Mouse (Mus musculus) embryonic facial prominence, embryonic 10.5 days (tissue): ENCODE results near the gene Hspb2. TPM values are rescaled to one million over a fixed set of nuclear protein-coding genes. Genes with fewer than 3 reads are reported as not detected.
A peak's percentile ranks its signal among the peaks of the same experiment; 100 is the strongest.

Experiments
- DNase-seq: peaks from one replicate; pipeline ENCODE4 v3.0.0-alpha.2; 2017; ENCODE audit warnings: low spot score
- H3K27ac ChIP-seq: fragments of 300-500 bp; sonication (generic); replicated peaks from 2 replicates; pipeline ENCODE4 v1.5.1; 2016; ENCODE audit warnings: mild to moderate bottlenecking
- H3K27me3 ChIP-seq: fragments of 300-500 bp; sonication (generic); replicated peaks from 2 replicates; pipeline ENCODE4 v1.6.1; 2016; ENCODE audit warnings: low read depth, mild to moderate bottlenecking; ENCODE audit not compliant: poor library complexity, severe bottlenecking
- H3K36me3 ChIP-seq: fragments of 300-500 bp; sonication (generic); replicated peaks from 2 replicates; pipeline ENCODE4 v1.6.1; 2016; ENCODE audit warnings: mild to moderate bottlenecking, moderate library complexity
- H3K4me1 ChIP-seq: fragments of 300-500 bp; sonication (generic); 2 replicates; pipeline ENCODE4 v1.6.1; 2016
- H3K4me3 ChIP-seq: fragments of 300-500 bp; sonication (generic); 2 replicates; pipeline ENCODE4 v1.5.1; 2016; ENCODE audit warnings: mild to moderate bottlenecking, moderate library complexity
- H3K9me3 ChIP-seq: fragments of 300-500 bp; sonication (generic); 2 replicates; pipeline ENCODE4 v1.6.1; 2016; ENCODE audit warnings: mild to moderate bottlenecking
- WGBS: fragments of 180-500 bp; shearing (Covaris S2); methylation state at CpG from one replicate; pipeline ENCODE4 v1.1.7; 2016; 5-methylcytosine and 5-hydroxymethylcytosine counted together
- polyA plus RNA-seq: library from polyadenylated mRNA; unstranded; fragments of >200 nt; fragmentation: Nextera tagmentation; extraction: Ambion mirVana; gene quantifications from 2 replicates; pipeline ENCODE4 v1.2.1, GENCODE M21; 2016

Gene Hspb2
- polyA plus RNA-seq: 2.8 and 3.7 TPM in 2 replicates

DNA sequence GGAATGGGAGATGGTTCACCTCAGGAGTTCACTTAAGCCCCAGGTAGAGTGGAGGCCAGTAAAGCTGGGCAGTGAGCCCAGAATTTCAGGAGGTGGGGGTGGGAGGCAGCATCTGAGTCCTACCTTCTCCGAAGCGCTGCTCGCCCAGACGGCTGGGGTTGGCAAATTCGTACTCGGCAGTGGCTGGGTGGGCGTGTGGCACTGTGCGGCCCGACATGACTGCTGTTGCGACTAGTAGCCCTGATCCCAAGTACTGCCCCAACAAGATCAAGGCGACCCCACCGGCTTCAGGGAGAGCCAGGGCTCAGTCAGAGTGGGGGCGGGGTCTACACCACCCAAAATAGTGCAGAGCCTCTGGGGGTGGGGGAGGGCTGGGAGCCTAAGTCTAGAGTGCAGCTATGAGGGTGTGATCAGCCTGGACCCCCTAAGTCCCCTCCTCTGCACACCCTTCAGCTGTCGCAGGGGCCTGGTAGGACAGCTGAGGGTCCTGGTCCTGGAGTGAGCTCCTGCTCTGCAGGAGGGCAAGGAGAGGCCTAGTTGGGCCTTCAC, at the start of gene Hspb2:
TSS of gene Hspb2 (minus strand) at position 301 of the 549 bp plus-strand sequence.
- no peak for DNase-seq
- H3K36me3 ChIP-seq: no peaks in the 10 kb centered on the region
- no peaks in the 10 kb centered on the region for H3K9me3 ChIP-seq
- 72% methylated on average over 14 of the region's 14 CpGs for WGBS
- H3K4me3 ChIP-seq: no peak within 1 kb of the TSS
- H3K4me1 ChIP-seq: peaks cover 26% of the 10 kb centered on the region
- peaks cover 27% of the 10 kb centered on the region for H3K27me3 ChIP-seq
- peak within 1 kb of the TSS; percentile 11; the same call in 1 of the 2 replicates for H3K27ac ChIP-seq

- DNase-seq: peak; percentile 30
- 62% methylated on average over 2 of the region's 2 CpGs for WGBS
- peaks cover 78% of the 10 kb centered on the region for H3K36me3 ChIP-seq
These were observed 48.8 kb upstream of the Hspb2 start for GRCm38 (mm10) chr9:50800985-50801384.

GRCm38 (mm10) chr9:50798368-50798767, 46.2 kb upstream of the Hspb2 start:
- WGBS: 85% methylated on average over 5 of the region's 5 CpGs
- Histone ChIP-seq H3K4me3 (no peak overlapping the region), H3K36me3 (peaks cover 73% of the 10 kb centered on the region)

More at GRCm38 (mm10) chr9:50800985-50801384, 48.8 kb upstream of the Hspb2 start:
- no peaks in the 10 kb centered on the region for H3K9me3 ChIP-seq
- no peaks in the 10 kb centered on the region for H3K4me1 ChIP-seq
- no peak overlapping the region for H3K27ac ChIP-seq
- H3K27me3 ChIP-seq: no peaks in the 10 kb centered on the region
- no peak overlapping the region for H3K4me3 ChIP-seq

DNA sequence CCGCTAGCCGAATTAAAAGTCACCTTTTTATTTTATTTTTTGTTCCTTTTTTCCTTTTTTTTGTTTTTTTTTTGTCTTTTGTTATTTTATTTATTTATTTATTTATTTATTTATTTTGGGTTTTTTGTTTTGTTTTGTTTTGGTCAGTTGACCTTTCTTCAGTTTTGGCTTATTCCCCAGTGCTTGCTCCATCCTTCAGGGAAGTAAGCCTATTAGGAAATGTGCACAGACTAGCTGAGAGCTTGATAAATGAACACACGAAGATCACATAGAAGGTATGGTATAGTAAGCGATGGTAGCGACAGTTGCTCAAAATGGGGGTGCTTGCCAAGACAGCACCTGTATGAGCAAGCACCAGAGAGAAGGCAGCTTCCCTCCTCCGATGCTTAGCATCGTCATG, 45.5 kb upstream of the Hspb2 start:
- no peak overlapping the region for H3K27ac ChIP-seq

More at GRCm38 (mm10) chr9:50798368-50798767, 46.2 kb upstream of the Hspb2 start:
- H3K4me1 ChIP-seq: no peaks in the 10 kb centered on the region
- H3K27me3 ChIP-seq: no peaks in the 10 kb centered on the region
- no peak for DNase-seq
- no peak overlapping the region for H3K27ac ChIP-seq
- H3K9me3 ChIP-seq: no peaks in the 10 kb centered on the region

DNA sequence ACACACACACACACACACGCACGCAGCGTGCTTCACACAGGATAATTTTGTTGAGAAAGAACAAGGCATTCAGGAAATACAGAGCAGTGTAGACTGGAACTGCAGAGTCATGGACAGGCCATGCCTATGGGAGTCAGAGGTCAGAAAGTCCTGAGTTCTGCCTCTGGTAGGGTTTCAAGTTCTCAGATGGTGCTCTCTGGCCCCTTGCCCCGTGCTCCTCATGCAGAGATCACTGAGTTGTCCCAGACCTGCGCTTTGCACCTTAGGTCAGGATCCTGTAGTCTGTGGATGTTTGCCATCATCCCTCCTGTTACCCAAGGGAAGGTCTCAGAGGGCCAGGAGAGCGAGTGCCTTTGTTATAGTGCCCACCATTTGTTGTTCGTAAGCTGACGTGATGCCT, 44.6 kb upstream of the Hspb2 start:
- Histone ChIP-seq H3K4me3 (no peak overlapping the region), H3K27ac (no peak overlapping the region), H3K4me1 (no peaks in the 10 kb centered on the region), H3K9me3 (no peaks in the 10 kb centered on the region), H3K27me3 (no peaks in the 10 kb centered on the region), H3K36me3 (peaks cover 69% of the 10 kb centered on the region)
- no peak for DNase-seq
- WGBS: 87% methylated on average over 8 of the region's 8 CpGs

More for the DNA sequence above, 45.5 kb upstream of the Hspb2 start:
- 96% methylated on average over 7 of the region's 7 CpGs for WGBS
- H3K4me3 ChIP-seq: no peak overlapping the region
- H3K36me3 ChIP-seq: peaks cover 69% of the 10 kb centered on the region
- no peak for DNase-seq
- no peaks in the 10 kb centered on the region for H3K9me3 ChIP-seq
- no peaks in the 10 kb centered on the region for H3K4me1 ChIP-seq
- H3K27me3 ChIP-seq: no peaks in the 10 kb centered on the region

- Histone ChIP-seq H3K27me3 (no peaks in the 10 kb centered on the region), H3K4me3 (no peak overlapping the region), H3K9me3 (no peaks in the 10 kb centered on the region), H3K4me1 (no peaks in the 10 kb centered on the region), H3K27ac (no peak overlapping the region), H3K36me3 (peaks cover 69% of the 10 kb centered on the region)
- WGBS: 91% methylated on average over 3 of the region's 3 CpGs
- no peak for DNase-seq
These were observed 43.1 kb upstream of the Hspb2 start for GRCm38 (mm10) chr9:50795266-50795665.

DNA sequence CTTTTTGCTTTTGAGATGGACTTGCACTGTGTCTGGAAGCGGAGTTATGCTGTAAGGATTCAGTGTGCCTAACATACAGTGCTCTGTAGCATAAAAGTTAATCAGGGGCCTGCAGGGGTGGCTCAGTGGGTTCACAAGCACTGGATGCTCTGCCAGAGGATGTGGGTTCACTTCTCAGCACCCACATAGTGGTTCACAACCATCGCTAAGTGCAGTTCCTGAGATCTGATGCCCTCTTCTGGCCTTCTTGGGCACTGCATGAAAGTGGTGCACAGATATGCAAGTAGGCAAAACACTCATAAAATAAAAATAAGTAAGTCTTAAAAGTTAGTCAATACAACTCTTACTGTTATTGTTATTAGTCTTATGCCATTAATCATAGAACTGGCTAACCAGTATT, 30.0 kb upstream of the Hspb2 start:
- Histone ChIP-seq H3K4me1 (no peaks in the 10 kb centered on the region), H3K36me3 (peaks cover 98% of the 10 kb centered on the region), H3K27ac (no peak overlapping the region), H3K9me3 (no peaks in the 10 kb centered on the region), H3K27me3 (no peaks in the 10 kb centered on the region), H3K4me3 (no peak overlapping the region)
- peak; percentile 48 for DNase-seq
- WGBS: 73% methylated on average over 2 of the region's 2 CpGs

- Histone ChIP-seq H3K9me3 (no peaks in the 10 kb centered on the region), H3K4me1 (peaks cover 23% of the 10 kb centered on the region), H3K27ac (peak overlapping the region; percentile 96), H3K36me3 (peaks cover 53% of the 10 kb centered on the region), H3K4me3 (peak overlapping the region; percentile 94), H3K27me3 (no peaks in the 10 kb centered on the region)
- no peak for DNase-seq
- WGBS: 70% methylated on average over 11 of the region's 11 CpGs
These were observed 24.1 kb upstream of the Hspb2 start for GRCm38 (mm10) chr9:50776162-50776760.

DNA sequence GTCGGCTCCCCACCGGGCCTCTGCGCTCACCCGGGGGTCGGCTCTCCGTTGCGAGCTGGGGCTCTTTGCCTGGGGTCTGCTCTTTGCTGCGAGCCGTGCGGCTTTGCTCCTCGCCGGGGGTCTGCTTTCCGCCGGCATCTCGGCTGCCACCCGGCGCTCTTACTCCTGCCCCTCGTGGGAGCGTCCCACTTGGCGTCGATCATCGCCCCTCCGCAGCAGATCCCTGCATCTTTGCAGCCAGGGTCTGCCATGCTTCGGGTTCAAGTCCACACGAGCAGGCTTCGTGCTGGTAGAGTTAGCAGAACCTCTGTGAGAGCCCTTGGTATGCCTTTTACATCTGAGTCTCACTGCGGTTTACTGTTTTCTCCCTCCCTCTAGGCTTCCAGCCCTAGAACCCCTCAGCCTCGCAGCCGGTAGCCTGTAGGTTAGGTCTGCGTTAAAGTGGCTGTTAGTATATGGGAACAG, 23.5 kb upstream of the Hspb2 start:
- H3K27me3 ChIP-seq: no peaks in the 10 kb centered on the region
- H3K27ac ChIP-seq: peak overlapping the region; percentile 96
- peak overlapping the region; percentile 94 for H3K4me3 ChIP-seq
- H3K4me1 ChIP-seq: peaks cover 23% of the 10 kb centered on the region
- peaks cover 53% of the 10 kb centered on the region for H3K36me3 ChIP-seq
- no peaks in the 10 kb centered on the region for H3K9me3 ChIP-seq
- no peak for DNase-seq
- under 1% methylated on average over 30 of the region's 30 CpGs for WGBS

- peak; percentile 89 for DNase-seq
- Histone ChIP-seq H3K4me1 (peaks cover 23% of the 10 kb centered on the region), H3K27ac (peak within 1 kb of the TSS; percentile 96), H3K36me3 (peaks cover 49% of the 10 kb centered on the region), H3K9me3 (no peaks in the 10 kb centered on the region), H3K27me3 (no peaks in the 10 kb centered on the region), H3K4me3 (peak within 1 kb of the TSS; percentile 94)
- under 1% methylated on average over 51 of the region's 51 CpGs for WGBS
These were observed 22.9 kb upstream of the Hspb2 start, which contains the start of the genes Alg9 and 1110032A03Rik for GRCm38 (mm10) chr9:50774991-50775612. TSS of gene Alg9 (plus strand) at chr9:50775019. TSS of gene 1110032A03Rik (minus strand) at chr9:50775520.

GRCm38 (mm10) chr9:50774026-50774462, 21.9 kb upstream of the Hspb2 start:
- H3K36me3 ChIP-seq: peaks cover 38% of the 10 kb centered on the region
- peak overlapping the region; percentile 94; the same call in 1 of the 2 replicates for H3K4me3 ChIP-seq
- no peaks in the 10 kb centered on the region for H3K27me3 ChIP-seq
- DNase-seq: no peak
- no peak overlapping the region for H3K27ac ChIP-seq
- H3K9me3 ChIP-seq: no peaks in the 10 kb centered on the region
- WGBS: 85% methylated on average over 4 of the region's 4 CpGs
- peaks cover 29% of the 10 kb centered on the region for H3K4me1 ChIP-seq

DNA sequence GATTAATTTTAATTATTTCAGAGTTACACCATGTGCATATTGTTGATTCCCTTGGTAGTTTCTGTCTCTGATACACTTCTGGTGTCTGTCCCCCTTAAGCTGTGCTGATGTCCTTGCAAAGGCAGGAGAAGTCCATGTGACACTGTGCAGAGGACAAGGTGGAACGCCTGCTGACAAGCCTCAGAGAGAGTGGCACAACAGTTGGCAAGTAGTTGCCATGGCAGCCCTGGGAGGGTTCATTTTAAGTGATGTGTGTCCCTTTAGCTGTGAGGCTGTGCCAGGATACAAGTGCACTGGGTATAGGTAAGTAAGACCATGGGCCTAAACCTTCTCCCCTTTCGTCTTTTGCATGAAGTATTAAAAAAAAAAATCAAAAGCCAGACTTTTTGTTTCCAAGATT, 17.9 kb upstream of the Hspb2 start:
- Histone ChIP-seq H3K9me3 (no peaks in the 10 kb centered on the region), H3K4me1 (peaks cover 25% of the 10 kb centered on the region), H3K27ac (no peak overlapping the region), H3K27me3 (no peaks in the 10 kb centered on the region), H3K4me3 (no peak overlapping the region), H3K36me3 (peaks cover 17% of the 10 kb centered on the region)
- no peak for DNase-seq
- 83% methylated on average over 2 of the region's 2 CpGs for WGBS
